Mouse (Mus musculus): ENCODE measurements around the gene Htt. TPM values are rescaled to one million over a fixed set of nuclear protein-coding genes. Genes with fewer than 3 reads are reported as not detected.

The Htt gene
- polyA plus RNA-seq, 1 experiment = 45.7 TPM

- H3K4me3 ChIP-seq (ENCODE audit: insufficient read depth, low read depth, low read length) = no peak overlapping the region
- WGBS = 84% methylated on average over 3 of the region's 3 CpGs
- H3K27ac ChIP-seq (ENCODE audit: insufficient read depth, low read depth, low read length) = no peak overlapping the region
- peaks cover 4% of the 10 kb centered on the region for H3K4me1 ChIP-seq (ENCODE audit: control insufficient read depth, insufficient read depth, low read length)
- no peak for TF ChIP-seq CTCF (IDR thresholded peaks at IDR 0.05; ENCODE audit: insufficient read depth, low read depth, low read length)
- TF ChIP-seq POLR2A (IDR thresholded peaks at IDR 0.05; ENCODE audit: insufficient read depth, low read depth, low read length) = no peak
Observed at GRCm38 (mm10) chr5:34771818-34772217, 10.3 kb downstream of the Htt start.

DNA sequence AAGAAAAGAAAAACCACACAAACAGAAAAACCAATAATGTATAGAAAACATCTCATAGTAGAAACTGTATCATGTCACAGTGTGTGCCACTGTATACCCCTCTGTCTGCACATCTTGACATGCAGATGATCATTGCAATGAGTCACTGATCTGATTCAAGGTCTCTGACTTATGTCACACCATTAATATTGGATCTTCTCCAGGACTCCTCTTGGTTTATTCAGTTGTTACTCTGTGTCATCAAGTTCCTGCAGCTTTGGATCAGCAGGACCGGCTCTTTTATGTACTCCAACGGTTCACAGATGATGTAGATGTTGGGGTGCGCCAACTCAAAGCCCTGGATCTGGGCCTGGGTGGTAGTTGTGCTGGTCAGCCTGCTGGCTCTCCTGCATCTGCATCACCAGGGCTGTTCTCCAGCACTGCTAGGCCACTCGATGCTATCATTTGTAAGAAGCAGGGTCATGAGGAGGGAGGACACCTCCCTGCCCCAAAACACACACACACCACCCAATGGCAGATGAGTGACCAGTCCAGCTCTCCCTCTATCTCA is 11.2 kb downstream of the Htt start:
- Histone ChIP-seq H3K4me1 (ENCODE audit: control insufficient read depth, insufficient read depth, low read length) (peaks cover 4% of the 10 kb centered on the region), H3K27ac (ENCODE audit: insufficient read depth, low read depth, low read length) (no peak overlapping the region), H3K4me3 (ENCODE audit: insufficient read depth, low read depth, low read length) (no peak overlapping the region)
- WGBS = 68% methylated on average over 4 of the region's 4 CpGs
- no peak for TF ChIP-seq CTCF (IDR thresholded peaks at IDR 0.05; ENCODE audit: insufficient read depth, low read depth, low read length)
- no peak for TF ChIP-seq POLR2A (IDR thresholded peaks at IDR 0.05; ENCODE audit: insufficient read depth, low read depth, low read length)

DNA sequence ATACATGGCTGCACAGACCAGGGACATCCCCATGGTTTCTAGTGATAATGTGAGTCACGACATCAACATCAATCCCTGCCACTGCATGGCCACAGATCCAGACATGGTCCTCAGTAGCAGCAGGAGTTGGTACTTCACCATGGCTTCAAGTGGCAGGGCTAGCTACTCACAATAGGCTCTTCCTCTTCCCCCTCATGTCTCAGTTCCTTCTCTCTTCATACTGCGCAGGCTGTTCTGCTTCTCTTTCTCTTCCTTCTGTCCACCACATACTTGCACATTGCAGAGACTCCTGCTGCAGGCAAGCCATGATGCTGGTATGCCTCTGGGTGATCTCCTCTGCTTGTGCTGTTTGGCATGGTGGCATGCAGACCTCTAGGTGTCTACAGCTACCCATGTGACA is 11.9 kb downstream of the Htt start:
- Histone ChIP-seq H3K4me1 (ENCODE audit: control insufficient read depth, insufficient read depth, low read length) (peaks cover 4% of the 10 kb centered on the region), H3K27ac (ENCODE audit: insufficient read depth, low read depth, low read length) (no peak overlapping the region), H3K4me3 (ENCODE audit: insufficient read depth, low read depth, low read length) (no peak overlapping the region)
- TF ChIP-seq POLR2A (IDR thresholded peaks at IDR 0.05; ENCODE audit: insufficient read depth, low read depth, low read length) (no peak), CTCF (IDR thresholded peaks at IDR 0.05; ENCODE audit: insufficient read depth, low read depth, low read length) (no peak)
- 86% methylated on average over 2 of the region's 2 CpGs for whole genome bisulfite sequencing

GRCm38 (mm10) chr5:34785027-34785426 is 23.5 kb downstream of the Htt start:
- Histone ChIP-seq H3K4me1 (ENCODE audit: control insufficient read depth, insufficient read depth, low read length) (no peaks in the 10 kb centered on the region), H3K27ac (ENCODE audit: insufficient read depth, low read depth, low read length) (no peak overlapping the region), H3K4me3 (ENCODE audit: insufficient read depth, low read depth, low read length) (no peak overlapping the region)
- no peak for TF ChIP-seq POLR2A (IDR thresholded peaks at IDR 0.05; ENCODE audit: insufficient read depth, low read depth, low read length)
- no peak for TF ChIP-seq CTCF (IDR thresholded peaks at IDR 0.05; ENCODE audit: insufficient read depth, low read depth, low read length)
- 76% methylated on average over 3 of the region's 3 CpGs for WGBS

GRCm38 (mm10) chr5:34791141-34791540 is 29.6 kb downstream of the Htt start:
- H3K4me1 ChIP-seq (ENCODE audit: control insufficient read depth, insufficient read depth, low read length) = no peaks in the 10 kb centered on the region
- no peak overlapping the region for H3K4me3 ChIP-seq (ENCODE audit: insufficient read depth, low read depth, low read length)
- TF ChIP-seq CTCF (IDR thresholded peaks at IDR 0.05; ENCODE audit: insufficient read depth, low read depth, low read length) (no peak), POLR2A (IDR thresholded peaks at IDR 0.05; ENCODE audit: insufficient read depth, low read depth, low read length) (no peak)
- H3K27ac ChIP-seq (ENCODE audit: insufficient read depth, low read depth, low read length) = no peak overlapping the region
- WGBS = 91% methylated on average over 2 of the region's 2 CpGs

GRCm38 (mm10) chr5:34800292-34800953 is 38.9 kb downstream of the Htt start:
- Histone ChIP-seq H3K4me3 (ENCODE audit: insufficient read depth, low read depth, low read length) (no peak overlapping the region), H3K4me1 (ENCODE audit: control insufficient read depth, insufficient read depth, low read length) (no peaks in the 10 kb centered on the region), H3K27ac (ENCODE audit: insufficient read depth, low read depth, low read length) (no peak overlapping the region)
- WGBS = 97% methylated on average over 5 of the region's 5 CpGs
- no peak for TF ChIP-seq CTCF (IDR thresholded peaks at IDR 0.05; ENCODE audit: insufficient read depth, low read depth, low read length)
- no peak for TF ChIP-seq POLR2A (IDR thresholded peaks at IDR 0.05; ENCODE audit: insufficient read depth, low read depth, low read length)

- no peak overlapping the region for H3K27ac ChIP-seq (ENCODE audit: insufficient read depth, low read depth, low read length)
- no peak overlapping the region for H3K4me3 ChIP-seq (ENCODE audit: insufficient read depth, low read depth, low read length)
- WGBS = 100% methylated on average over 1 of the region's 1 CpGs
- TF ChIP-seq POLR2A (IDR thresholded peaks at IDR 0.05; ENCODE audit: insufficient read depth, low read depth, low read length) (no peak), CTCF (IDR thresholded peaks at IDR 0.05; ENCODE audit: insufficient read depth, low read depth, low read length) (no peak)
- no peaks in the 10 kb centered on the region for H3K4me1 ChIP-seq (ENCODE audit: control insufficient read depth, insufficient read depth, low read length)
Observed at GRCm38 (mm10) chr5:34806038-34806437, 44.5 kb downstream of the Htt start.

DNA sequence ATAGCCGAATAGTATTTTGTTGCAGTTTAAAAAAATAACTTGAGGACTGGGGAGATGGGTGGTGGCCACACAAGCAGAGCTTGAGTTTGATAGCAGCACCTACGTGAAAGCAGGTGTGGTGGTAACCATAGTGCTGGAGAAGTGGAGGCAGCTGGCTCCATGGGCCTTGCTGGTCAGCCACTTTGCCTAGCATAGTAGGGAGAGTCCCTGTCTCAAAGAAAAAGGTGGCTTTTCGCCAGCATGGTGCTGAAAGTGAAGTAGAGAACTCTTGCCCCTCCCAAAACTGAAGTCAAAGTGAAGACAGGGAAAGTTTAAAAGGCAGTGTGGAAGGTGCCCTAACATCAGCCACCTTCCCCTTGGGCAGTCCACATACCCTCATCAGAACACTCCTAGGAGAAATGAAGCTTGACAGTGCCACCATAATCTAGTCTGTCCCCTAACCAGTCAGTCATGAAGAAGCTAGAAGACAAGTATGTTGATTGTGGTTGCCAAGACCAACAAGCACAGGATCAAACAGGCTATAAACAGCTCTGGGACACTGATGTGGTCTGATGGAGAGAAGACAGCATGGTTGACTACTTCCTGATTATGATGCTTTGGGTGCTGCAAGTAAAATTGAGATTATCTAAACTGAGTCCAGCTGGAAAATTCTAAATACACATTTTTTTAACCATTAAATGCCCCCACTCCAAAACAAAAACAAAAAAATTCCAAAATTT is 61.0 kb downstream of the Htt start:
- H3K4me3 ChIP-seq (ENCODE audit: insufficient read depth, low read depth, low read length) = no peak overlapping the region
- no peaks in the 10 kb centered on the region for H3K4me1 ChIP-seq (ENCODE audit: control insufficient read depth, insufficient read depth, low read length)
- H3K27ac ChIP-seq (ENCODE audit: insufficient read depth, low read depth, low read length) = no peak overlapping the region
- 93% methylated on average over 3 of the region's 3 CpGs for WGBS
- TF ChIP-seq POLR2A (IDR thresholded peaks at IDR 0.05; ENCODE audit: insufficient read depth, low read depth, low read length) (no peak), CTCF (IDR thresholded peaks at IDR 0.05; ENCODE audit: insufficient read depth, low read depth, low read length) (no peak)

DNA sequence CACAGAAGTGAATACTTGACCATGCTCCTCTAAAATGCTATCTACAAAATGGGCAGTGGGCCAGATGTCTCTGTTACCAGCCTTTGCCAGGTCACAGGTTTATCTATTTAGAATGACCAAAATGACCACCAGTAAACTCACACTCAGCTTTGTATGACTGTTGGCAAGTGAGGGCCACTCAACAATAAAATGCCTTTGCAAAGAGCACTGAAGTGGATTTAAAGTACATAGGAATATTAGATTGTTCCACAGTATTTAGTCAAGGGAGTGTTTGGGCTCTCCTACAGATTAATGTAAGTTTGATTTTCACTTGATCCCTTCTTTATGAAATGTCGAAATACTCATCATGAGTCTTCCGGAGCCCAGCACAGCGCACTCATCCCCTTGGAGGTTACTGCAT is 92.5 kb downstream of the Htt start:
- Histone ChIP-seq H3K4me3 (ENCODE audit: insufficient read depth, low read depth, low read length) (no peak overlapping the region), H3K27ac (ENCODE audit: insufficient read depth, low read depth, low read length) (no peak overlapping the region), H3K4me1 (ENCODE audit: control insufficient read depth, insufficient read depth, low read length) (no peaks in the 10 kb centered on the region)
- 97% methylated on average over 3 of the region's 3 CpGs for WGBS
- no peak for TF ChIP-seq CTCF (IDR thresholded peaks at IDR 0.05; ENCODE audit: insufficient read depth, low read depth, low read length)
- no peak for TF ChIP-seq POLR2A (IDR thresholded peaks at IDR 0.05; ENCODE audit: insufficient read depth, low read depth, low read length)

Data from olfactory bulb, adult 2 months (tissue).